Mouse (Mus musculus) large intestine, adult 2 months (tissue): ENCODE measurements around the gene 2310007B03Rik. TPM values are rescaled to one million over a fixed set of nuclear protein-coding genes. Genes with fewer than 3 reads are reported as not detected.

Experiments
- DNase-seq: peaks from one replicate; pipeline ENCODE4 v3.0.0-alpha.2; 2012; ENCODE audit warnings: low read depth, low spot score
- WGBS: fragments of 180-500 bp; shearing (Covaris S2); methylation state at CpG from one replicate; pipeline ENCODE4 v1.1.7; 2018; 5-methylcytosine and 5-hydroxymethylcytosine counted together
- polyA plus RNA-seq: library from polyadenylated mRNA; depleted of rRNA; stranded (reverse); fragments of >200 nt; gene quantifications from 2 replicates; pipeline ENCODE4 v1.2.3, GENCODE M21; 2012

Gene 2310007B03Rik
- polyA plus RNA-seq, 1 experiment = 8.4 TPM

DNA sequence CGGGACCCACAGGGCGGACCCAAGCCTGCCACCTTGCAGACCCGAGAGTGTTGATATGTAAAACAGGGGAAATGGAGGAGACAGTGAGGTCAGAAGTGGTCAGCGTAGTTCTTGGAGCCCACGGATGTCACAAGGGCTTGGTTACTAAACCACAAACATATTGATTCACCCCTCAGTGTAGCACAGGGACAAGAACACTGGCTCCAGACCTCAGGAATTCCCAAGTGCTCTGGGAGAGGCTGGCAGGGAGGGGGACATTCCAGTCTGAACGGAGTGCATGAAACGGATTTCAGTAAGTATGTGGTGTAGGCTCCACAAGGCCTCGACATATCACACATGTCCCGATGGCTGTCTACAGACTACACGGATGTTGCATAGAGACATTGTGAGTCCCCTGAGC lies 1.2 kb upstream of the 2310007B03Rik start:
- no peak for DNase-seq
- 83% methylated on average over 10 of the region's 10 CpGs for WGBS

GRCm38 (mm10) chr1:93161350-93161749 lies 602 bp upstream of the 2310007B03Rik start:
- DNase-seq = no peak
- WGBS = 77% methylated on average over 8 of the region's 8 CpGs

- WGBS = 30% methylated on average over 21 of the region's 21 CpGs
Observed at GRCm38 (mm10) chr1:93159566-93160500, 915 bp downstream of the 2310007B03Rik start.

DNA sequence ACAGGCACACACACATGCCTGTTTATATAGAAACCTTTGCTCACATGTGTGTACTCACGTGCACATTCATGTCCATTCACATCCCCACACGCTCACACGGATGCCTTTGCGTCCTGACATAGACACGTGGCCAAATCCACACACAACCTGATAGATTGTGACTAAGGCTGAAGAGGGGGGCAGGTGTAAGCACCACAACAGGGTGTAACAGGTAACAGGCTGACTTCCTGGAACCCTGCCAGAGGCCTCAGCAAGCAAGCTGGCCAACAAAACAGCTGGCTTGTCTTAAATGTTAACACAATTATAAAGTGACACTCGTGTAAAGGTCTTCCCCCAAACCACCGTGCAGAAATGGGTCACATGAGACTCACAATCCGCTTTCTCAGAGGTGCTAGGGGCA lies 1.8 kb downstream of the 2310007B03Rik start:
- 25% methylated on average over 8 of the region's 8 CpGs for WGBS
- DNase-seq = no peak

More at GRCm38 (mm10) chr1:93159566-93160500, 915 bp downstream of the 2310007B03Rik start:
- DNase-seq = no peak

GRCm38 (mm10) chr1:93157566-93157965 lies 3.2 kb downstream of the 2310007B03Rik start:
- 25% methylated on average over 4 of the region's 4 CpGs for WGBS
- DNase-seq = peak; percentile 70

- WGBS = 74% methylated on average over 2 of the region's 2 CpGs
- DNase-seq = no peak
Observed at GRCm38 (mm10) chr1:93150907-93151661, 9.7 kb downstream of the 2310007B03Rik start.

GRCm38 (mm10) chr1:93144176-93144575 lies 16.6 kb downstream of the 2310007B03Rik start:
- WGBS = 82% methylated on average over 9 of the region's 9 CpGs
- DNase-seq = no peak

DNA sequence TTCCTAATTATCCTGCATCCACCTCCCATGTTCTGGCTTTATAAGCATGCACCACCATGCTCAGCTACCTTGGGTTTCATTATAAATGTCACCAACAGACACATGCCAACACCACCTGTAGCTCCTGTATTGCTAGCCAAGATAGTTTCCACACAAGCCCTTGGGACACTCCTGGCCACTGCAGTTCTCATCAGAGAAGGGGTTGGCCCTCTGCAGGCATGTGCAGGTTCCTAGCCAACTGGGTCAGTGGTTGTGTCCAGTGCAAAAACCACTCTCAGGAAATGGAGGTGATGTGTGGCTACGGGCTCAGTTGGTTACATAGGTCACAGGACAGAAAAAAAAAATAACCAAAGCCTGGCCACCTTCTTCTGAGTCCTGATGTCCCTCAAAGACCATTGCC lies 17.9 kb downstream of the 2310007B03Rik start:
- 78% methylated on average over 1 of the region's 1 CpGs for WGBS
- DNase-seq = no peak

DNA sequence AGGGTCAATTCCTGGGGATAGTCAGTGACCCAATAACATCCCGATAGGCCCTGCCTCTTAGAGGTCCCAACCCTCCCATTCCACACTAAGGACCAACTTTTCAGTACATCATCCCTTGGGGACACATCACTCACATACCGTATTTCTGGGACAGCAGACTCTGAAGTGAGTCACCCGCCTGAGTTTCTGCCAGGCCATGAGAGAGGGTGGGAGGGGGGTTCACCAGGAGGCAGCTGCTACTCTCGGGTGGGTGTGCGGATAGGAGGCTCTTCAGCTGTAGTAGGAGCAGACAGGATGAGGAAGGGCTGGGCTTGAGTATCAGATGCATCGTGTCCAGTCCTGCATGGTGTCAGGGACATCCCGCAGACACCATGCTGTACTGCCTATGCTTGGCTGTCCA lies 21.0 kb downstream of the 2310007B03Rik start:
- 74% methylated on average over 7 of the region's 7 CpGs for WGBS

GRCm38 (mm10) chr1:93138534-93138933 lies 22.2 kb downstream of the 2310007B03Rik start:
- DNase-seq = peak; percentile 90
- 37% methylated on average over 6 of the region's 6 CpGs for WGBS

More for the DNA sequence above, 21.0 kb downstream of the 2310007B03Rik start:
- DNase-seq = no peak

- 88% methylated on average over 12 of the region's 12 CpGs for WGBS
- no peak for DNase-seq
Observed at GRCm38 (mm10) chr1:93135036-93135526, 25.7 kb downstream of the 2310007B03Rik start, which contains the start of gene Agxt. Gene Agxt (plus strand): TSS chr1:93135240.

DNA sequence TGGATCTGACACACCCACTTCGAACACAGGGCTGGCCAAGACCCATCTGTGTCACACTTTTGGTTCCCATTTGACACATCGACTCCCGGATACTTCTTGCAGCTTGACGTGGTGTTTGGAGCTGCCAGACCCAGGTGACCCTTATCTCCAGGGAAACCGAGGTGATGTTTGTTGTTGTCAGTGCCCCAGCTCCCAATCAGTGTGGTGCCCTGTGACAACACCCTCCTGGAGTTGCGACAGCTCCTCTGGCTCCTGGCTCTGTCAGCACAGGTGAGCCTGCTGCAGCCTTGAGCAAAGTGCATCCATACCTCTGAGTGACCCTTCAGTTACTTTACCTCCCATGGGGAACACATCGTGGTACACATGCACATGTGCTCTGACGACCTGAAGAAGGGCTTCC lies 28.1 kb downstream of the 2310007B03Rik start:
- no peak for DNase-seq
- WGBS = 31% methylated on average over 8 of the region's 8 CpGs

GRCm38 (mm10) chr1:93130242-93130983 lies 30.3 kb downstream of the 2310007B03Rik start:
- WGBS = 39% methylated on average over 10 of the region's 10 CpGs
- peak; percentile 56 for DNase-seq

DNA sequence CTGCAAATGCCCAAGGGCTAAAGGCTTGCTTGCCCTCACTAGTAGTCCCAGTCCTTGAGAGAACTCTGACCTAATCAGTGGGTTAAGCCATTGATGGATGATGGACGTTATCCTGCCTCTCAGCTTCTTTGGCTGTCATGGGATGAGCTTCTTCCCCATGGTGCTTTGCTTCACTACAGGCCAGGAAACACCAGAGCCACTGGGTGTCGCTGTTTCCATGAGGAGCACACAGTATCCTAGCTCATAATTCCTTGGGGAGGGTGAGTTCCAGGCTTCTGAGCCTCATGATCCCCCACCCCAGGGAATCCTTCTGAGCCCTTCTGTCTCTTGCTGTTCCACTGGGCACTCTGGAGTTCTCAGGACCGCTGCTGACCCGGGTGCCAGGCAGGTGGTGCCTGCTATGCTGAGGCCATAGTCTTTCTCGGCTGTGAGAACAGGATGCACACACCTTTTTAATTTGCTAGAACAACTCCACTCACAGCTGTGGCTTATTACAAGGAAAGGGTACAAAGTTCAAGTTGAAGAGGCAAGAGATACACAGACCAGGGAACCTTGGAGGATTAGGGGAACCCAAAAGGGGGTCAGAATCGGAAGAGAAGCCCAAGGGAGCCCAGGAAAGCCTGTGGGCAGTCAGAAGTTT lies 31.9 kb downstream of the 2310007B03Rik start:
- WGBS = 9% methylated on average over 6 of the region's 6 CpGs
- peak; percentile 74 for DNase-seq

- WGBS = 79% methylated on average over 8 of the region's 8 CpGs
- DNase-seq = no peak
Observed at GRCm38 (mm10) chr1:93128209-93128608, 32.5 kb downstream of the 2310007B03Rik start.

DNA sequence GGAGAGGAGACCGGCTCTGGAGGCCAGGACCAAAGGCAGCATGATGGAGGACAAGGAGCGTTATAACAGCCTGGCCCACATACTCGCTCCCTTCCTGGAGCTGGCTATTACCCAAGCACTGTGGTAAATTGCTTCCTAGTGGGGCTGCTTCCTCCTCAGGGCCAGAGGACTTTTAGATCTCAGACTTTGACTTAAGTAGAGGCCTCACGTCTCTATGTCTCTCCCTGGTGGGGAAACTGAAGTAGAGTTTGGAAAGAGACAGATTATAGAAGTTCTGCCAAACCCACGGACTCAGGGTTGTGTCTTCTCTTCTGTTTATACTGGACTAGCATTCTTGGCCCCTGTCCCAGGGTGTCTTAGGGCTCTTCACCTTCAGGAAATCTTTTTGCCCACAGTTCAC lies 35.5 kb downstream of the 2310007B03Rik start:
- 4% methylated on average over 5 of the region's 5 CpGs for WGBS
- no peak for DNase-seq

GRCm38 (mm10) chr1:93124066-93124465 lies 36.7 kb downstream of the 2310007B03Rik start:
- WGBS = 69% methylated on average over 8 of the region's 8 CpGs
- no peak for DNase-seq

DNA sequence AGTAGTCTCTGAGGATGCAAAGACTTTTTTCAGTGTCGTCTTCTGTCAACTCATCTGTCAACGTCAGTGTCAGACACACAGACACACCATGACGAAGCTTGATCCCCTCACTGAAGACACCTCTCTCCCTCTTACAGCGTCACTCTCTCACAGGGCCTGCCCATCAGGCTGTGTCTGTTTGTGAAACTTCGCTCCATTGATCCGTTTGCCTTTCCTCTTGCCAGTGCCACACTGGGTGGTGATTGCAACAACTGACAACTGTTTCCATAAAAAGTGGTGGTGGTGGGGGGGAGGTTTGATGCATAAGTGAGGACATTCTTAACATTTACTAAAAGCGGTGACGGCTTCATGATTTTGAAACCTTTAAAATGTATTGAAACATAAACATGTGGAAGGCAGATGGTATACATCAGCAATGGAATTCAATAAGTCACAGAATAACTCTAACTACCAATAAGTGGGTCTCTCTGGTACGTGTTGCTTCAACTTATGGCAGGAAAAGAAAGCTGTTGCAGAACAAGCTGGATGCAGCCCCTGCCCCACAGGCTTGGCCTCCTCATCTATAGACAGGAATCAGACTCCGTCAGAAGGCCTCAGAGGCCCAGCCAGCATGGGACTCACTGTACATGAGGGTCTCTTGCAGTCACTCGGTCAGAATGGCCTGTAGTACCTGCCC lies 37.4 kb downstream of the 2310007B03Rik start:
- no peak for DNase-seq
- WGBS = 88% methylated on average over 11 of the region's 11 CpGs

DNA sequence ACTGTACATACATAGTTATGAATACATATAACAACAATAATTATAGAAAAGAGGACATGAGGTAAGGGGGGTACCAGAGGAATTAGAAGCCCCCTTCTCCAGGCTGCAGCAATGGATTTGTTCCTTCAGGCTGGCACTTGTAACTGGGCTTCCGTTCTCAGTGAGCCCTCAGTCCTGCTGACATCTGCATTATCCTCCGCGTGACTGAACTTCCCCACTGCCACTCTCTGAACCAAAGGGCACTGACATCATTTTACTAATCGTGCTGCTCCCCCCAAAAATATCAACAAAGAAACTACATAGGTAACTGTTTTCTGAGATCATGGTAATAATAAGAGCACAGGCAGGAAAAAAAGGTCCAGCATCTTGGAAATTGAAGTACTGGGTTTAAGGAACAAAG lies 41.9 kb downstream of the 2310007B03Rik start:
- no peak for DNase-seq
- 53% methylated on average over 4 of the region's 4 CpGs for WGBS
